Mouse (Mus musculus) E14TG2a.4 (cell line): ENCODE measurements at regions not wholly inside any gene's neighbourhood (a gene's known extent, or its start where the extent isn't known, plus 50 kb on each side); places are given as distances from the start of the nearest gene placed in this dataset.

Experiments used
- CTCF ChIP-seq: conservative IDR thresholded peaks from 2 replicates; pipeline ENCODE4 v1.5.1; 2014; ENCODE audit warnings: low read length
- NANOG ChIP-seq: IDR thresholded peaks from 2 replicates; pipeline ENCODE4 v1.6.1; 2014; ENCODE audit warnings: borderline replicate concordance, low read length, mixed read lengths
- POU5F1 ChIP-seq: IDR thresholded peaks from 2 replicates; pipeline ENCODE4 v1.6.1; 2014; ENCODE audit warnings: low read length, borderline replicate concordance

DNA sequence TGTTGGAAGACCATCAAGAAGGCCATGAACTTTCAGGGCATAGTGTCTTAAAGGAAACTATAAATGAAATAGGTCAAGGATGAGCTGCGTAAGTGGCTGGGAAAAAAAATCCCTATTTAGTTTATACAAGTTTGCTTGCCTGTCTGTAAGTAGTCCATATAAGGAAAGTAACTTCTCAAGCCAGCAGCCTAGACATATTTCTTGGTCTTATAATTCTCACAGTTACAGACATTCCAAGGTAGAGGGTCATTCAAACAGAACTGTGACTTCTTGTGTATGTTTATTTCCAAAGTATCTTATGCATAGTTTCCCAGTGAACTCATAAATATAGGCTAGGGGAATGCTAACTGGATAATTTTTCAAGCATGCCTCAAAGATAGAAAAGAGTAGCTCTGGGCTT is 428.3 kb downstream of the Meis1 start:
- TF ChIP-seq CTCF (no peak), POU5F1 (no peak), NANOG (no peak)
